In the genomic region with DNA sequence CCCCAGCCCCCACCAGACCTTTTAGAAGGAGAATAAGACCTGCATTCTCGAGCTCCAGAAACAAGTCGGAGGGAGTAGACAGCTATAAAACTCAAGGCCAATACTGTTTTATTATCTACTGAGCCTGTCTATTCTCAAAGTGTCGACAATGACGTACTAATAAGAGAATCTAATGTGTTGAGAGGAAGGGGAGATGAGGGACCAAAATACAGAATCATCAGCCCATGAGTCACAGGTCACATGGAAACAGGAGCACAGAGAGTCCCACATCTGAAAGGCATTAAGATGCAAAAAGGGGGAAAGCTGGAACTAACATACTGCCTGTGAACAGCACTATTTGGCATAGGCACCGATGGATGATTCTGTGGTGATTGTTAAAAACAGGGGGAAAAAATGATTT, we compare ENCODE assay signal across 10 mouse cellular contexts.
"Had no signal": no experiment of that assay in that cellular context is flagged by ENCODE, and none has a peak within 500 bp of the region (broad histone marks: within the 10 kb centered on the region; RNA-seq: fewer than 3 reads in every experiment).

No protein-coding gene starts in this region.

- H3K4me2 ChIP-seq: kidney, embryonic 15.5 days; limb, embryonic 15.5 days; liver, embryonic 13.5 days; midbrain, embryonic 12.5 days; neural tube, embryonic 13.5 days had no signal

- DNase-seq: kidney, postnatal 14 days; layer of hippocampus, adult 9-11 months; liver, embryonic 13.5 days; lung, adult 18-20 months; right cerebral cortex, postnatal 14 days had no signal

- ATAC-seq: midbrain, embryonic 16.5 days had no signal

- H3K27me3 ChIP-seq: kidney, embryonic 15.5 days; limb, embryonic 15.5 days; liver, embryonic 13.5 days; midbrain, embryonic 12.5 days; neural tube, embryonic 13.5 days had no signal

- H3K27ac ChIP-seq: kidney, embryonic 15.5 days; limb, embryonic 15.5 days; liver, embryonic 13.5 days; midbrain, embryonic 12.5 days; neural tube, embryonic 13.5 days had no signal

- H3K4me3 ChIP-seq: kidney, embryonic 15.5 days; limb, embryonic 15.5 days; liver, embryonic 13.5 days; midbrain, embryonic 12.5 days; neural tube, embryonic 13.5 days had no signal

- H3K9me3 ChIP-seq: kidney, embryonic 15.5 days; limb, embryonic 15.5 days; liver, embryonic 13.5 days; midbrain, embryonic 12.5 days; neural tube, embryonic 13.5 days had no signal

- H3K9ac ChIP-seq: kidney, embryonic 15.5 days; limb, embryonic 15.5 days; liver, embryonic 13.5 days; midbrain, embryonic 12.5 days; neural tube, embryonic 13.5 days had no signal
